ENCODE assay signal across 12 mouse cellular contexts in genomic region chr7:99101076-99101475, GRCm38 (mm10). TPM values are rescaled to one million over a fixed set of nuclear protein-coding genes. Genes with fewer than 3 reads are reported as not detected.
DNase-seq lines count a peak whose midpoint lies in the region; ATAC-seq and TF ChIP-seq lines count a peak whose summit lies in the region.
"Had no signal": no experiment of that assay in that cellular context is flagged by ENCODE, and none has a peak within 500 bp of the region (broad histone marks: within the 10 kb centered on the region; RNA-seq: fewer than 3 reads in every experiment).

No protein-coding gene starts in this region.

- H3K9me3 ChIP-seq in lung, embryonic 14.5 days (ENCODE audit: low read depth, low read length), result no peaks in the 10 kb centered on the region
- H3K9me3 ChIP-seq in intestine, embryonic 16.5 days (ENCODE audit: control insufficient read depth, low read length), result no peaks in the 10 kb centered on the region
- H3K9me3 ChIP-seq: hindbrain, embryonic 15.5 days; limb, embryonic 13.5 days had no signal

- H3K4me1 ChIP-seq in lung, embryonic 14.5 days (ENCODE audit: insufficient read depth), result peaks cover 25% of the 10 kb centered on the region
- H3K4me1 ChIP-seq in lung, adult 2 months (ENCODE audit: control insufficient read depth, insufficient read depth, low read length), result peaks cover 13% of the 10 kb centered on the region; the same call in 1 of the 2 replicates
- peaks cover 33% of the 10 kb centered on the region for H3K4me1 ChIP-seq in intestine, embryonic 16.5 days (ENCODE audit: control insufficient read depth, insufficient read depth, low read length)
- H3K4me1 ChIP-seq in small intestine, adult 2 months (ENCODE audit: control insufficient read depth, insufficient read depth, insufficient read length, low read length), result peaks cover 25% of the 10 kb centered on the region

- 0 out of 2 replicates have a peak, but pooled peaks have one; percentile 10 for ATAC-seq in lung, embryonic 14.5 days (ENCODE audit: insufficient read depth)
- ATAC-seq in intestine, embryonic 16.5 days, result peak; percentile 22; the same call in 1 of the 2 replicates

- no peak overlapping the region for H3K4me3 ChIP-seq in lung, embryonic 14.5 days (ENCODE audit: low read depth, low read length)
- no peak overlapping the region for H3K4me3 ChIP-seq in lung, adult 2 months (replicated peaks; ENCODE audit: extremely low read depth, low read depth, low read length)
- H3K4me3 ChIP-seq in intestine, embryonic 16.5 days (ENCODE audit: low read length), result no peak overlapping the region
- H3K4me3 ChIP-seq in small intestine, adult 2 months (ENCODE audit: low read depth, low read length), result no peak overlapping the region
- H3K4me3 ChIP-seq: hindbrain, embryonic 15.5 days; limb, embryonic 13.5 days had no signal

- peaks cover 13% of the 10 kb centered on the region for H3K36me3 ChIP-seq in lung, embryonic 14.5 days (ENCODE audit: insufficient read depth)
- H3K36me3 ChIP-seq in intestine, embryonic 16.5 days (ENCODE audit: control insufficient read depth, insufficient read depth, low read length), result peaks cover 8% of the 10 kb centered on the region
- peaks cover 14% of the 10 kb centered on the region for H3K36me3 ChIP-seq in small intestine, adult 2 months (ENCODE audit: control insufficient read depth, insufficient read depth, low read length)

- H3K4me2 ChIP-seq in lung, embryonic 14.5 days, result no peak overlapping the region
- H3K4me2 ChIP-seq in intestine, embryonic 16.5 days (ENCODE audit: low read depth, low read length), result peak overlapping the region; percentile 24; the same call in 1 of the 2 replicates
- H3K4me2 ChIP-seq: hindbrain, embryonic 15.5 days; limb, embryonic 13.5 days; midbrain, embryonic 11.5 days had no signal

- 33% methylated on average over 2 of the region's 2 CpGs for WGBS in lung, embryonic 14.5 days
- WGBS in lung, adult 2 months, result 40% methylated on average over 2 of the region's 2 CpGs
- WGBS in intestine, embryonic 16.5 days, result 25% methylated on average over 2 of the region's 2 CpGs
- WGBS in small intestine, adult 2 months, result 19% methylated on average over 2 of the region's 2 CpGs

- no peak for TF ChIP-seq POLR2A in lung, adult 2 months (IDR thresholded peaks at IDR 0.05; ENCODE audit: borderline replicate concordance, extremely low read depth, low read depth, low read length)
- no peak for TF ChIP-seq POLR2A in small intestine, adult 2 months (IDR thresholded peaks at IDR 0.05; ENCODE audit: low read depth, low read length)

- H3K27me3 ChIP-seq in lung, embryonic 14.5 days (ENCODE audit: insufficient read depth, low read length), result no peaks in the 10 kb centered on the region
- no peaks in the 10 kb centered on the region for H3K27me3 ChIP-seq in intestine, embryonic 16.5 days (replicated peaks; ENCODE audit: control insufficient read depth, insufficient read depth, low read length)
- H3K27me3 ChIP-seq in small intestine, adult 2 months (ENCODE audit: control insufficient read depth, insufficient read depth, low read length), result no peaks in the 10 kb centered on the region
- H3K27me3 ChIP-seq: hindbrain, embryonic 15.5 days; limb, embryonic 13.5 days had no signal

- no peak overlapping the region for H3K27ac ChIP-seq in lung, embryonic 14.5 days (ENCODE audit: low read depth)
- peak overlapping the region; percentile 52 for H3K27ac ChIP-seq in intestine, embryonic 16.5 days (ENCODE audit: low read length)
- peak overlapping the region; percentile 44 for H3K27ac ChIP-seq in small intestine, adult 2 months (ENCODE audit: insufficient read depth, low read depth, low read length)
- H3K27ac ChIP-seq: hindbrain, embryonic 15.5 days; limb, embryonic 13.5 days had no signal

- no peak for DNase-seq in lung, embryonic 14.5 days
- no peak for DNase-seq in lung, adult 2 months
- peak; percentile 47 to 49 for DNase-seq in kidney, postnatal 36 days
- no peak for DNase-seq in gastrocnemius, adult 8-10 months (ENCODE audit: low spot score in 2 of 2)
- no peak for DNase-seq in frontal cortex, postnatal 36 days (ENCODE audit: low spot score in 2 of 2)
- DNase-seq: adrenal gland, adult 8-10 months; layer of hippocampus, postnatal 36 days had no signal

- TF ChIP-seq CTCF in lung, embryonic 14.5 days (IDR thresholded peaks at IDR 0.05; ENCODE audit: low read depth), result no peak
- TF ChIP-seq CTCF in lung, adult 2 months (IDR thresholded peaks at IDR 0.05; ENCODE audit: insufficient read depth, low read length), result no peak
- no peak for TF ChIP-seq CTCF in small intestine, adult 2 months (IDR thresholded peaks at IDR 0.05; ENCODE audit: extremely low read depth, insufficient read length, insufficient replicate concordance, low read depth, low read length)

- no peak overlapping the region for H3K9ac ChIP-seq in lung, embryonic 14.5 days
- H3K9ac ChIP-seq in intestine, embryonic 16.5 days (ENCODE audit: low read depth, low read length), result 0 out of 2 replicates have a peak overlapping the region, but pooled peaks have one; percentile 2
- H3K9ac ChIP-seq: hindbrain, embryonic 15.5 days; limb, embryonic 13.5 days had no signal

RNA-seq across cellular contexts. Expression of gene Uvrag, which starts 39.9 kb away (rescaled TPM):
- polyA plus RNA-seq in lung, embryonic 14.5 days (2014; fragmentation: Nextera tagmentation; extraction: Ambion mirVana), result 22.0 and 25.1 TPM in 2 replicates
- polyA plus RNA-seq in lung, adult 2 months (2012; rRNA removed), result 35.4 and 79.1 TPM in 2 replicates
- 17.4 and 18.3 TPM in 2 replicates for polyA plus RNA-seq in intestine, embryonic 16.5 days (2015; fragmentation: Nextera tagmentation; extraction: Ambion mirVana)
- polyA plus RNA-seq in small intestine, adult 2 months (2012; rRNA removed), result 14.8 and 28.2 TPM in 2 replicates
- 10 to 100 TPM in 3 of 4 experiments, 1 to 10 TPM in 1; 6.0 to 13.1 (median 11.5) TPM for total RNA-seq in gastrocnemius, adult 8-10 months (2022)

Comparison
In these comparisons a context has a peak if more than half of its experiments do, and no peak if none do; other contexts are left out.
1. DNase-seq: peak in kidney, postnatal 36 days (2 of 2); none in lung, embryonic 14.5 days (single experiment), lung, adult 2 months (single experiment), gastrocnemius, adult 8-10 months (0 of 2) and frontal cortex, postnatal 36 days (0 of 2).